ENCODE assay signal across 9 mouse cellular contexts in genomic region chr7:54458386-54458785, GRCm38 (mm10).
DNase-seq lines count a peak whose midpoint lies in the region; ATAC-seq and TF ChIP-seq lines count a peak whose summit lies in the region.
"Had no signal": no experiment of that assay in that cellular context is flagged by ENCODE, and none has a peak within 500 bp of the region (broad histone marks: within the 10 kb centered on the region; RNA-seq: fewer than 3 reads in every experiment).

No protein-coding gene starts in this region.

- no peak for TF ChIP-seq POLR2A in lung, adult 2 months (IDR thresholded peaks at IDR 0.05; ENCODE audit: borderline replicate concordance, extremely low read depth, low read depth, low read length)

- H3K4me1 ChIP-seq in forebrain, embryonic 13.5 days, result no peaks in the 10 kb centered on the region
- no peaks in the 10 kb centered on the region for H3K4me1 ChIP-seq in forebrain, embryonic 10.5 days
- H3K4me1 ChIP-seq in lung, adult 2 months (ENCODE audit: control insufficient read depth, insufficient read depth, low read length), result no peaks in the 10 kb centered on the region
- H3K4me1 ChIP-seq: limb, embryonic 15.5 days had no signal

- no peak for TF ChIP-seq CTCF in lung, adult 2 months (IDR thresholded peaks at IDR 0.05; ENCODE audit: insufficient read depth, low read length)

- ATAC-seq in forebrain, embryonic 13.5 days, result peak; percentile 61; the same call in 1 of the 2 replicates

- H3K9ac ChIP-seq in forebrain, embryonic 13.5 days, result no peak overlapping the region
- H3K9ac ChIP-seq: limb, embryonic 15.5 days had no signal

- no peak for DNase-seq in forebrain, embryonic 10.5 days (ENCODE audit: extremely low spot score, low spot score)
- DNase-seq in ovary, postnatal 14 days (ENCODE audit: low spot score), result peak; percentile 3
- DNase-seq in ovary, adult 18-20 months (ENCODE audit: low spot score), result no peak
- peak; percentile 13 for DNase-seq in kidney, postnatal 14 days
- DNase-seq in retina, postnatal 1 day, result peak; percentile 40
- DNase-seq in yolk sac, embryonic 10.5 days (ENCODE audit: low spot score), result no peak
- no peak for DNase-seq in lung, adult 2 months

- no peak overlapping the region for H3K4me3 ChIP-seq in forebrain, embryonic 13.5 days
- no peak overlapping the region for H3K4me3 ChIP-seq in forebrain, embryonic 10.5 days
- H3K4me3 ChIP-seq in lung, adult 2 months (replicated peaks; ENCODE audit: extremely low read depth, low read depth, low read length), result no peak overlapping the region
- H3K4me3 ChIP-seq: limb, embryonic 15.5 days had no signal

- H3K36me3 ChIP-seq in forebrain, embryonic 13.5 days (ENCODE audit: poor library complexity, severe bottlenecking), result no peaks in the 10 kb centered on the region
- no peaks in the 10 kb centered on the region for H3K36me3 ChIP-seq in forebrain, embryonic 10.5 days (replicated peaks)
- H3K36me3 ChIP-seq: limb, embryonic 15.5 days had no signal

- WGBS in forebrain, embryonic 13.5 days, result 49% methylated on average over 2 of the region's 2 CpGs
- WGBS in forebrain, embryonic 10.5 days, result 68% methylated on average over 2 of the region's 2 CpGs
- WGBS in lung, adult 2 months, result 44% methylated on average over 2 of the region's 2 CpGs

- H3K4me2 ChIP-seq in forebrain, embryonic 13.5 days, result no peak overlapping the region
- H3K4me2 ChIP-seq: limb, embryonic 15.5 days had no signal

- H3K9me3 ChIP-seq in forebrain, embryonic 13.5 days (replicated peaks), result no peaks in the 10 kb centered on the region
- no peaks in the 10 kb centered on the region for H3K9me3 ChIP-seq in forebrain, embryonic 10.5 days
- H3K9me3 ChIP-seq: limb, embryonic 15.5 days had no signal

- H3K27me3 ChIP-seq in forebrain, embryonic 13.5 days, result no peaks in the 10 kb centered on the region
- H3K27me3 ChIP-seq in forebrain, embryonic 10.5 days (ENCODE audit: poor library complexity, severe bottlenecking), result no peaks in the 10 kb centered on the region
- H3K27me3 ChIP-seq: limb, embryonic 15.5 days had no signal

- no peak overlapping the region for H3K27ac ChIP-seq in forebrain, embryonic 13.5 days
- H3K27ac ChIP-seq in forebrain, embryonic 10.5 days, result no peak overlapping the region
- H3K27ac ChIP-seq: limb, embryonic 15.5 days had no signal

Comparison
In these comparisons a context has a peak if more than half of its experiments do, and no peak if none do; other contexts are left out.
1. DNase-seq: peak in ovary, postnatal 14 days (single experiment), kidney, postnatal 14 days (single experiment) and retina, postnatal 1 day (single experiment); none in forebrain, embryonic 10.5 days (single experiment), ovary, adult 18-20 months (single experiment), yolk sac, embryonic 10.5 days (single experiment) and lung, adult 2 months (single experiment).